Mouse (Mus musculus): ENCODE measurements at regions not wholly inside any gene's neighbourhood (a gene's known extent, or its start where the extent isn't known, plus 50 kb on each side); places are given as distances from the start of the nearest gene placed in this dataset.
"Not testable (repeated sequence)": the region's sequence is repeated elsewhere in the genome, so short reads cannot be mapped to it uniquely, and the experiment has no call there.

DNA sequence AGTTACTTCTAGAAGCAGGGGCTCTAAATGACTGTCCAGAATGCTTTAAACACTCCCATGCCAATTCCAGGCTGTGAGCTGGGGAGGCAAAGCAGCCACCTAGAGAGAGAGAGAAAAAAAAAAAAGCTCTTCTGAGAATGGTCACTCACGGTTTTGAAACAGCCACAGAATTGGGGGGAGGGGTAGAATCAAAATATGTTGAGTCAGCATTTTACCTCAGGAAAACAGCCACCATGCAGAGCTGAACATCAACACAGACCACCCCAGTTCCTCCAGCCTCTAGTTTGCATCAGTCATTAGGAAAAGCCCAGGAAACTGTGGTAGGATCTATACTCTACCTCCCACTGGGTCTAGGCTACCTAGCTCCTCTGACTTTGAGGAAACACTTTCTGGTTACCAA, 124.1 kb upstream of the Gm5150 start:
- DNase-seq (ENCODE audit: low read depth, low spot score): no peak

GRCm38 (mm10) chr3:16125346-16125915, 119.2 kb upstream of the Gm5150 start:
- DNase-seq (ENCODE audit: low read depth, low spot score): not testable (repeated sequence)

- no peak for DNase-seq (ENCODE audit: low read depth, low spot score)
These were observed 109.7 kb upstream of the Gm5150 start for GRCm38 (mm10) chr3:16115944-16116343.

GRCm38 (mm10) chr3:16107492-16107891, 101.3 kb upstream of the Gm5150 start:
- DNase-seq (ENCODE audit: low read depth, low spot score): no peak

DNA sequence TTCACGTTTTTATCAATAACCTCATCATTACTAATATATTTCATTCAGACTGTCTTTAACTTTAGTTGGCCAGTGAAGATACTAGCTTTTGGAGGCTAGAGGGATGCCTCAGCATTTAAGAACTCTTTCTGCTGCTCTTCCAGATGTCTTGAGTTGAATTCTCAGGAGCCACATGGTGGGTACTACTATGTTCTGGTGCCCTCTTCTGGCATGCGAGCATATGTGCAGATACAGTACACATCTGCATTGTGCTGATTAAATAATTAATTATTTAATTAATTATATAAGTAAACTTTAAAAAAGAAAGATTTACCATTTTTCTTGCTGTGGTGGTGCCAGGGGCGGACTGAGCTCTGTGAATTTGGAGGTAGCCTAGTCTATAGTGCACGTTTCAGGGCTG, 98.8 kb upstream of the Gm5150 start:
- DNase-seq (ENCODE audit: low read depth, low spot score): no peak

- no peak for DNase-seq (ENCODE audit: low read depth, low spot score)
These were observed 96.9 kb upstream of the Gm5150 start for GRCm38 (mm10) chr3:16103180-16103579.

DNA sequence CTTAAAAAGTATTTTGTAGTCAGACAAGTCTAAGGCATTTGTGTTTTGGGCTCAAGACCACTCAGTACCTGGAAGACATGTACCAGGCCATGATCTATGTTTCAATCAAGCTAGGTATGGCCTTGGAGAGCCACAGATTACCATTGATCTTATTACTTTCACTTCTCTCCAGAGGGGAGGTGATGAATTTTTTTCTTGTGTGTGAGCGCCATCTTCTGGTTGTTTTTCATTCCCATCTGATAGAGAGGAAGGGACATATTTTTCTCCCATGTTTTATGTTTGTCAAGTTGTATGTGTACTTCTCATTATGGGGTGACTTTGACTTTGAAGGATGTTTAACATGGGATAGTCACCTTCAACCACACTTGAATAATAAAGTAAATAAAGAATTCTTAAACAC, 80.3 kb upstream of the Gm5150 start:
- peak; percentile 10 for DNase-seq (ENCODE audit: low read depth, low spot score)

- no peak for DNase-seq (ENCODE audit: low read depth, low spot score)
These were observed 79.1 kb upstream of the Gm5150 start for GRCm38 (mm10) chr3:16085288-16085687.

DNA sequence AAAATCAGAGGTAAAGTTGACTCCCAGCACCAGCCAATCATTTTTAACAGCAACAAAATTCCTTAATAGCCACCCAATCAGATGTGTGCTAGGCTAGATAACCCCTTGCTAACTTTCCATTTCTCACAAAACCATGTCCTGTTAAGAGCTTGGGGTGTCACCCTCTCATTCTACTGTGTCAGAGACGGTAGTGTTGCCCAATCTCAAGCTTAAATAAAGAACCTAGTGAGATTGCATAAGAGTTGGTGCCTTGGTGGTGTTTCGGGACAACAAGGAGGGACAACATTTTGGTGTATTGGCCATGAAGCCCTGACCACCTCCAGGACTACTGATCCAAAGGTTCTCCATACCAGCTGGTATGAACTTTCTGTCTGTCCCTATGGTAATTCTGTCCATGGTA, 72.9 kb upstream of the Gm5150 start:
- DNase-seq (ENCODE audit: low read depth, low spot score): no peak

GRCm38 (mm10) chr3:16071906-16072305, 65.7 kb upstream of the Gm5150 start:
- DNase-seq (ENCODE audit: low read depth, low spot score): no peak

GRCm38 (mm10) chr3:16070963-16071362, 64.7 kb upstream of the Gm5150 start:
- DNase-seq (ENCODE audit: low read depth, low spot score): no peak

DNA sequence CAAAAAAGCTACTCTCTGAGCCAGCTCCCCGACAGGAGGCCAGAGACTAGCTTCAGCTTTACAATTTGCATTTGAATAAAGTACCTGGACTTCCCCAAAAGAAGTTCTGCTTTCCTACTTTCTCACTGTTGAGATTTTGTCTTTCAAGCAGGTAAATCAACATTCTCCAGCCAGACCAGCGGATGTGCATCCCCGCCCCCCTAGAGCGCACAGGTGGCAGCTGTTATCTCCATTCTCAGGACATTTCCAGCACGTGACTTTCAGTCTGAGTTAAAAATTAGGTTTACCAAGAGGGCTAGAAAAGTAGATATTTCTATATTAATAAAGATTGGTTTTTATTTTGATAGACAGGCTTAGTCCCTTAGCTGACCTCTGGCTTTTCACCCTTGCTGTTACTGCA, 51.5 kb upstream of the Gm5150 start:
- not testable (repeated sequence) for DNase-seq (ENCODE audit: low read depth, low spot score)
